Mouse (Mus musculus): Measurements from ENCODE around the gene H2-Ke6.

H2-Ke6 gene

DNA sequence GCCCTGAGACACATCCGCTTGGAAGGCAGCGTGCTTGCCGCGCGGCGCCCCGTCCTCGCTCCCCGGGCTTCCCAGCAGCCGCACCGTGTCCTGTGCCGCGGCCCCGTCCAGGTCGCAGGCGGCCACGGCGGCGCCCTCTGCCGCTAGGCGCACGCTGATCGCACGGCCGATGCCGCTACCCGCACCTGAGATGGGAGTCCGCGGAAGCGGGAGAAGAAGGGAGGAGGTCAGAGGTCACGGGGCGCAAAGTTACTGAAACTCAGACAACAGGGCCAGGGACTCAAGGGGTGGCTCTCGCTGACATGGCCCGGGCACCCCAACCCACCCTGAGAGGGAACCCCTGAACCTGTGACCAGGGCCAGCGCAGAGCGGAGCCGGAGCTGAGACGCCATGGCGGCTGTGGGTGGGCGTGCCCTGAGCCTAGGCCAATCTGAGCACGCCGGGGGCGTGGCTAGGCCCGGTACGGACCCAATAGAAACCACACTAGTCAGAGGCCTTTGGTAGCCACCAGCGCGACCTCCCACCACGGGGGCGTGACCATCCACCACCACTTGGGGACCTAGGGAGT is at the start of gene H2-Ke6:
H2-Ke6 (minus strand) TSS at position 405 of the 568 bp plus-strand sequence.
- peak; percentile 93 for DNase-seq (ENCODE audit: low spot score)

DNA sequence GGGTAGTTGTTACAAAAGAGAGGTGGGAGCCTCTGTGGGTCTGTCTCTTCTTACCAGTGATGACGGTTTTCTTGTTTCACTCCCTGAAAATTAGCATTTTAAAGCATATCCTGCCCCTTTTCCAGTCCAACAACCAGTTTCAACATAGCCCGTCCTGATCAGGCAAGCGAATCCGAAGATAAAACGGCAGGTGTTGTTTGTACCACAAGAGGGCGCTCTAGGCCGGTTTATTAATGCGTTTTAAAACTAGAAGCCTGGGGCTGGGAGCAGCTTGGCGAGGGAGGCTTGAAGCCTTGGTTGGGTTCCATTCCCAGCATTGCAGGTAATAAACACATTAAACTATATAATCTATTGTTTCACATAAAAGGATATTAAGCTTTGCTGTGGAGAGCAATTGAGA is 49.7 kb upstream of the H2-Ke6 start:
- peak; percentile 71 for DNase-seq (ENCODE audit: low spot score)

DNA sequence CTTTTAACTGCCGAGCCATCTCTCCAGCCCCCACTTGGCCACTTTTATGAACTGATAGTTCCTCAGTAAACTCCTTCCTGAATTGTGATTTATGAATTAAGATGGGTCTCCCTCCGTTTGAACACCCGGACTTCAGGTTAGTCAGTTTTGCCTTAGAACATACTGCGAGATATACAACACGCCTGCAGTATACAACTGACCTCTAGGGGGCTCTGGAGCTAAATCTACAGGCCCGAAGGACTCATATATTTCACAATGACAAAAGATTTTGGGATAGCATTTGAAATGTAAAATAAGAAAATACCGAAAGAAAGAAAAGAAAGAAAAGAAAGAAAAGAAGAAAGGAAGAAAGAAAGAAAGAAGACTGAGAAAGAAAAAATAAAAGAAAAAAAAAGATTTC is 47.4 kb upstream of the H2-Ke6 start:
- peak; percentile 79 for DNase-seq (ENCODE audit: low spot score)

DNA sequence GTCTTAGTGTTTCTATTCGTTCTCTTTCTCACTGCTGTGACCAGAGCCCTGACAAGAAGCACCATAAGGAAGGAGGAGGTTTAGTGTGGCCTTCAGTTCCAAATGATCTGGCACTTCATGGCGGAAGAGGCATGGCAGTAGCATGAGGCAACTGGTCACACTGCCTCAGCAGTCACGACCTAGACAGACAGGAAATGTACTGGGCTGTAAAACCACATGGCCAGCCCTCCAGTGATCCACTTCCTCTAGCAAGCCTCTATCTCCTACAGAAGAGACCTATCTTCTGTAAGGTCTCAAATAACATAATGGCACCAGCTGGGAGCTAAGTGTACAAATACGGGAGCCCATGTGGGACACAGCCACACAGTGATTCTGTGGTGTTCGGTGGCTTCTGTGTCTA is 44.2 kb upstream of the H2-Ke6 start:
- DNase-seq (ENCODE audit: low spot score), result no peak

DNA sequence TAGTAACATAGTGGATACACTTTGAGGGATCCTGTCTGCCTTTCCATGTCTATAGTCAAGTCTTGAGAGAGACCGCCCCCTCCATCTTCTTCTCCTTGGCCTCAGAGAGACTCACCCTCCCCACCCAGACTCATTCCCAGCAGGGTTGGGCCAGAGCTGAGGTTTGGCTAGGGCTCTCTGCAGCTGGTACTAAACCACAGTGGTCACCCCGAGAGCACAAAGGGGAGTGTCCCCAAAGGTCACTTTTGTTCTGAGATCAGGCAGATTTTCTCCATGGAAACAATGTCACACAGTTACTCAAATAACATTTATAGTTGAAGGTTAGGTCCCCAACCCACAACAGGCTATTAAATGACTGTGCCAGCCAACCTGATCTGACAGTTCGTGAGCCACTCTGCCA is 41.0 kb upstream of the H2-Ke6 start:
- DNase-seq (ENCODE audit: low spot score), result no peak

DNA sequence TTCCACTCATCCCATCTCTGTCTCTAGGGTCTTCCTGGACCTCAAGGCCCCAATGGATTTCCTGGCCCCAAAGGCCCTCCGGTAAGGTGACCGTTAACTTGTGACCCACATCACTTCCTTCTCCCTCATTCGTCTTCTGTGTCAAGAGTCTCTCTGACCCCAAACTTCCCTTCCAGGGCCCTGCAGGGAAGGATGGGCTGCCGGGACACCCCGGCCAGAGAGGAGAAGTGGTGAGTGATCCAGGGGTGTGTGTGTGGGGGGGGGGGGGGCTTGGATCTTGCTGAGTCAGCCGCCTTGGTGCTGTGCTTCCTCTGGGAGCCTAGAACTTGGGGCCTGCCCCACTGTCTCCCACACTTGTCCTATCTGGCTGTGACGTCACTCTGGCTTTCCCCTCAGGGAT is 29.4 kb upstream of the H2-Ke6 start:
- no peak for DNase-seq (ENCODE audit: low spot score)

DNA sequence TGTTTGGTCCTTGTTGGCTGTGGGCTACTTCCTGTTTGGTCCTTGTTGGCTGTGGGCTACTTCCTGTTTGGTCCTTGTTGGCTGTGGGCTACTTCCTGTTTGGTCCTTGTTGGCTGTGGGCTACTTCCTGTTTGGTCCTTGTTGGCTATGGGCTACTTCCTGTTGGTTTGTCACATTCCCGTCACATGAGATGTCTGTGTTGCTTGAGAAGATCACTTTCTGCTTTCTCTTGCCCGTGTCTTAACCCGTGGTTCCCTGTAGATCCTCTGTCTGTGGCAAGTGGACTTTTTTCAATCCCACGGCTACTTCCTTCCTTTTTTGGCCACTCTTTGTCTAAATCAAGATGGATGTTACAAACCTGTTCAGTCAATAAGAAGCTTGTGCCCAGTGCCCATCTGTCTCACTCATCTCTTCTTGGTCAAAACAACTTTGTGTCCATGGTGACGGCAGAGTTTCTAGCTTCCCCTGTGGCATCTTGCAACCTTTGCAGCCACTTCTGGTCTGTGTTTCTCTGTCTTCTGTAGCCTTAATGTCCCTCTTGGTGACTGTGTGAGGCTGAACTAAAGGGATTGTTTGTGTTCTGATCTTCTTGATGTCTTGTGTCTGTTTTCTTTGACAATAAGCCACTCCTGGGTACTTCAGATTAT is 19.7 kb upstream of the H2-Ke6 start:
- no peak for DNase-seq (ENCODE audit: low spot score)

DNA sequence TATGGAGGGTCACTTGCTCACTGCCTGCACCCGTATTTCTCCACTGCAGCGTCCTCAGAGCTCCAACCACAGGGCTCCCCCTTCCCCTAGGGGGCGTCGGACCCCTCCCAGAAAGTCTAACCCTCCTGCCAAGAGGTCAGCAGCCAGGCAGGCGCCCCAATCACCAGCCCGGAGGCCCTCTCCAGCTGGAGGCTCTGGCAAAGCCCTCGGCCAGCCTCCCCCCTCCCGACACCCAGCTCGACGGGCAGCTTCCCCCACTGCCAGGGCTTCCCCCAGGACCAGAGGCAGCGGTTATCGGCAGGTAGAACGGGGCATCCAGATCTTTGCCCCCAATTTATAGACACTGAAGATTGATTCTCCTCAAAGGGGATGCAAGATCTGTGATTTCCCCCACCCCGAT is 18.1 kb upstream of the H2-Ke6 start:
- no peak for DNase-seq (ENCODE audit: low spot score)

DNA sequence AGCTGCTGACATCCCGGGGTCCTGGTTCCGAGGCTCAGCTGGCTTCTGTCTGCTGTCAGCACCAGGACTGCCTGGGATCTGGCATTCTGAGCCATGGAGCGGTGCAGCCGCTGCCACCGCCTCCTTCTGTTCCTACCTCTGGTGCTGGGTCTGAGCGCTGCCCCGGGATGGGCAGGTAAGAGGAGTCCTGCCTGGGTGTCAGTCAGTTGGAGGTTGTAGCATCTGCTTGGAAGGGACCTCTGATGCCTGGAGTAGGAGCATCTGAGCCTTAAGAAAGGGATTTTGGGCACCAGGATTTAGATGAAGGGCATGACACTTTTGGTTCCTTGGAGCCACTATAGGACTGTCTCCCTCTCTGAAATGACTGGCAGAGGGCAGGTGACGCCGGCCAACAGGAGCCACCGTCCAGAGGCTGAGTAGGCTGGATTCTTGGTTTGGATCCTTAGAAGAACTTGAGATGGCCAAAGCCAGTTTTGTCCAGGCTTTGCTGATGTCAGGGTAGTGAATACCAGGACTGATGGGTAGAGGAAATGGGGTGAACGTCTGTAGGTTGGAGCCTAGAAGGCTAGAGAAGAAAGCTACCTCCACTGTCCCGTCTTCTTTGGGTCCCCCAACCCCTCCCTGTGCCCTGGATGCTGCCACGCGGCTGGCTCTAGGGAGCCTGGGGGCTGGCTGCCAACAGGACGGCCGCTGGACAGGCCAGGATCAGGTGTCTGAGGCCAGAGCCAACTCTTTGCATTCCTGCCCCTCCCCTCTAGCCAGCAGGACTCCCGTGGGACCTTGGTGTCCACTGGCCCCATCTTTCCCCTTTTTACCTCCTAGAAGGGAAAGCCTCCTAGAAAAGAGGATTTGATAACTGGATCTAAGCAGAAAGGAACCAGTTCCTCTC is 11.9 kb upstream of the H2-Ke6 start:
- no peak for DNase-seq (ENCODE audit: low spot score)

DNA sequence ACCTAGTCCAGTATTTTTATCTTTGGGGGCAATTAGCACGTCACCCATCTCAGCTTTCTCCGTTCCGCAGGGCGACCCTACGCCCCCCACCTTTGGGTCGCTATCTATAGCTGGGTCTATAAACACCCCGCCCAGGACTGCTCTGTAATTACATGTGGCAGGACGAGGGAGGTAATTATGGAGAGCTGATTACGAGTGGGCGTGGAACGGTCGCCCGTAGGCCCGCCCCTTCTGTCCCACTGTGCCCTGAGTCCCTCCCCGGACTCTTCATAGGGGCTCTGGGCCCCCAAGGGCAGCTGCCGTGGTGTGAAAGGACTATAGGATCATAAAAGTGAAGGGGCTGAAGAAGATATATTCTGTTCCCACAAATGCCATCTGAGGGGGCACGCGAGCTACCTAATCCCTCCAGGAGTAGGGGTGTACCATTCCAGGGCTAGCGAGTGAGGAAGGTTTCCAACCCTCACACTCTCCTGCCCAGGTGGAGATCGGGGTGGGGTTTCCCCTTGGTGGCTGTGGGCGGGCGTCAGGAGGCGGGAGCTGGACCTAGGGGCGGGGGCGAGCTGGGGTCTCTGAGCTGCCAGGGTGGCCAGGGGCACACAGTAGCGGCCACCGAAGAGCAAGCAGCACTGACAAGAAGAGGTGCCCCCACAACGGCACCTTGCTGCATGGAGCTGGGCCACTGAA is 11.2 kb upstream of the H2-Ke6 start, which contains the start of gene Col11a2:
Col11a2 (plus strand) TSS at position 560 of the 684 bp plus-strand sequence.
- no peak for DNase-seq (ENCODE audit: low spot score)

DNA sequence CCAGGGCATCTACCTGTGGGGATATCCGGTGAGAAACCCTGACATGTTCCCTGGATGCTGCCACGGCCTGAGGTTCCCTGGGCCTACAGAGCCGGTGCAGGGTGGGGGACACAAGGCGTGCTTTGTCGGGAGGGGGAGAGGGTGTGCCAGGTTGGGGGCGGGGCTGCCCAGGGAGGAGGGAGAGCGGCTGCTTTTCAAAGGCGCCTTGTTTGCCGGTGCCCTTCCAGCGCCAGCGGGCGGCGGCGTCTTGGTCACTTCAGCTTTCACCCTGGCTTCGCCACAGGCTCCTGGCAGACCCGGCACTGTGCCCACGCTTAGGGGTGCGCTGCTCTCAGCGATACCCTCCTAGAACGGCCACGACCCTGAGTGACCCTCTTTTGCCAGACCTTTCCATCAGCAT is 10.6 kb upstream of the H2-Ke6 start:
- DNase-seq (ENCODE audit: low spot score), result no peak

DNA sequence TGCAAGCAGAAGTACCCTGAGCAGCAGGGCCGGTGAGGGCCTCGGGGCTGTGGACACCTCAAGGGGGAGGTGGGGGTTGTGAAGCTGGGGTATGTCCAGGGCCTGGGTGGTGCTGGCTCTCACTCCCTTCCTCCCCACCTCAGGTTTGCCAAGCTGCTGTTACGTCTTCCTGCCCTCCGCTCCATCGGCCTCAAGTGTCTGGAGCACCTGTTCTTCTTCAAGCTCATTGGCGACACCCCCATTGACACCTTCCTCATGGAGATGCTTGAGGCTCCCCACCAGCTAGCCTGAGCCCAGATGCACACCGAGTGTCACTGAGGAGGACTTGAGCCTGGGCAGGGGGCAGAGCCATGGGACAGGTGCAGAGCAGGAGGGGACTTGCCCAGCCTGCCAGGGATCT is 9.4 kb upstream of the H2-Ke6 start:
- DNase-seq (ENCODE audit: low spot score), result no peak

DNA sequence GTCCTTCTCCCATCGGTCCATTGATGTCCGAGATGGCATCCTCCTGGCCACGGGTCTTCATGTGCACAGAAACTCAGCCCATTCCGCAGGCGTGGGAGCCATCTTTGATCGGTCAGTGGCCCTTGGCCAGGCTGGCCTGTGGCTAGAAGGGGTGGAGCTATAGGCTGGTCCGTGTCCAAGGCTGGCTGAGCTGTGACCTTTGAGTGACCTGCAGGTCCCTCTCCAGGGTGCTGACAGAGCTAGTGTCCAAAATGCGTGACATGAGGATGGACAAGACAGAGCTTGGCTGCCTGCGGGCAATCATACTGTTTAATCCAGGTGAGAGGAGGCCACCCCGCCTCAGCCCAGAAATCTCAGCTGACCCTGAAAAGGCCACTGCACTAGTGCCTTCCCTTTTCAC is 8.8 kb upstream of the H2-Ke6 start:
- DNase-seq (ENCODE audit: low spot score), result no peak

DNA sequence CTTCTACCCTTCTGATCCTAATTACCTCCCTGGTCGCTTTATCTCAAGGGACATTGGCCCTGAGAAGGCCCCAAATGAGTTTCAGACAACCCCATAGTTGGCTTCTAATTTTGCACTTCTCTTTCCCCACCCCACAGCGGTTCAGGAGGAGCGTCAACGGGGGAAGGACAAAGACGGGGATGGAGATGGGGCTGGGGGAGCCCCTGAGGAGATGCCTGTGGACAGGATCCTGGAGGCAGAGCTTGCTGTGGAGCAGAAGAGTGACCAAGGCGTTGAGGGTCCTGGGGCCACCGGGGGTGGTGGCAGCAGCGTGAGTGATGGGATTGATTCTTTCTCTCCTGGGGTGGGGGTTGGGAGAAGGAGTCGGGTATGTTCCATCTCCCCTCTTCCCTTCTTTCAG is 7.7 kb upstream of the H2-Ke6 start:
- DNase-seq (ENCODE audit: low spot score), result no peak

DNA sequence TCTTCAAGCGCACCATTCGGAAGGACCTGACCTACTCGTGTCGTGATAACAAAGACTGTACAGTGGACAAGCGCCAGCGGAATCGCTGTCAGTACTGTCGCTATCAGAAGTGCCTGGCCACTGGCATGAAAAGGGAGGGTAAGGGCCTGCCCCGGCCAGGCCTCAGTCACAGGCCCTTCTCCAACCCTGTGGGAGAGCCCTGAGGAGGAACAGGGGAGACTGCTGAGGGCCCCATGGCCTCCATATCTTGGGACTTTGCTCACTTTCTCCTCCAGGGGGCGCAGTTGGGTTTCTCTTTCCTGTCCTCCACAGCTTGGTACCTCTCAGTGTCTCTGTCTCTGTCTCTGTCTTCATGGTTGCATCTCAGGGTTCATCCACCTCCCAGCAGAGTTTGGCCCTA is 6.2 kb upstream of the H2-Ke6 start:
- peak; percentile 60 for DNase-seq (ENCODE audit: low spot score)

DNA sequence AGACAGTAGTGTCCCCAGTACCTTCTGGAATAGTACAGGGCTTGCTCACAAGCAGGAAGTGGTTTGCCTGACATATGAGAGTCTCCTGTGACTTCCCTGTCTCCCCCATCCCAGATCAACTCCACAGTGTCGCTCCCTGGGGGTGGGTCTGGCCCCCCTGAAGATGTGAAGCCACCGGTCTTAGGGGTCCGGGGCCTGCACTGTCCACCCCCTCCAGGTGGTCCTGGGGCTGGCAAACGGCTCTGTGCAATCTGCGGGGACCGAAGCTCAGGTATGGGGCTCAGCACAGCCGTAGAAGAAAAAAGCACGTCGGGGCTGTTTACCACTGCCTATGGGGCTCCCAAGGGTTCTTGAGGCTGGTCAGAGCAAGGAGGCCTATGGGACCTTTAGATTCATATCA is 5.6 kb upstream of the H2-Ke6 start:
- no peak for DNase-seq (ENCODE audit: low spot score)

DNA sequence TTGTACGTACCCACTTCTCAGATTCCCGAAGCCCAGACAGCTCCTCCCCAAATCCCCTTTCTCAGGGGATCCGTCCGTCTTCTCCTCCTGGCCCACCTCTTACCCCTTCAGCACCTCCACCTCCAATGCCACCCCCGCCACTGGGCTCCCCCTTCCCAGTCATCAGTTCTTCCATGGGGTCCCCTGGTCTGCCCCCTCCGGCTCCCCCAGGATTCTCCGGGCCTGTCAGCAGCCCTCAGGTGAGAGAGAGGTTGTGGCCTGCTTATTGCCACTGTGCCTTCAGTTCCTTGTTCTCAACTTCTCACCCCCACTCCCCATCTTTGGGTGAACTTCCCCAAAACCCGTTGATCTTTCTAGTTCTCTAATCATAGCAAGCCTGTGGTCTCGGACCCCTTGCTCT is 4.9 kb upstream of the H2-Ke6 start:
- no peak for DNase-seq (ENCODE audit: low spot score)

DNA sequence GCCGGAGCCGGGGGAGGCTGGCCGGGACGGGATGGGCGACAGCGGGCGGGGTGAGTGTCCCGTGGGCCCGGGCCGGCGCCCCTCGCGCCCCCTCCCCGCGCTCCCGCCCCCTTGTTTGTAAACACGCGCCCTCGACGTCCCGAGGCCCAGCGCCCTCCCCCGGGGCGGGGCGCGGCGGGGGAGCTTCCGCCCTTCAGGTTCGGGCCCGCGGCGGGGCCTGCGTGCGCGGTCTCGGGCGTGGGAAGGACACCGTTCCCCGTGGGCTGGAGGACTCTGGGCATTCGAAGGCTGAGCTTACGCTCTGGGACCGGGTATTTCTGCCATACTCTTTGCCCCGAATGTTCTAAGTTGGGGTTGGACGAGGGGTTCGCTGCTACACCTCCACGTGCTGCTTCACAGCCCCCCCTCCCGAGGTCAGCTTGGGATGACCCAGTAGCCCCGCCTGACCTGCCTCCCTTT is 4.3 kb upstream of the H2-Ke6 start:
- DNase-seq (ENCODE audit: low spot score), result peak; percentile 62

DNA sequence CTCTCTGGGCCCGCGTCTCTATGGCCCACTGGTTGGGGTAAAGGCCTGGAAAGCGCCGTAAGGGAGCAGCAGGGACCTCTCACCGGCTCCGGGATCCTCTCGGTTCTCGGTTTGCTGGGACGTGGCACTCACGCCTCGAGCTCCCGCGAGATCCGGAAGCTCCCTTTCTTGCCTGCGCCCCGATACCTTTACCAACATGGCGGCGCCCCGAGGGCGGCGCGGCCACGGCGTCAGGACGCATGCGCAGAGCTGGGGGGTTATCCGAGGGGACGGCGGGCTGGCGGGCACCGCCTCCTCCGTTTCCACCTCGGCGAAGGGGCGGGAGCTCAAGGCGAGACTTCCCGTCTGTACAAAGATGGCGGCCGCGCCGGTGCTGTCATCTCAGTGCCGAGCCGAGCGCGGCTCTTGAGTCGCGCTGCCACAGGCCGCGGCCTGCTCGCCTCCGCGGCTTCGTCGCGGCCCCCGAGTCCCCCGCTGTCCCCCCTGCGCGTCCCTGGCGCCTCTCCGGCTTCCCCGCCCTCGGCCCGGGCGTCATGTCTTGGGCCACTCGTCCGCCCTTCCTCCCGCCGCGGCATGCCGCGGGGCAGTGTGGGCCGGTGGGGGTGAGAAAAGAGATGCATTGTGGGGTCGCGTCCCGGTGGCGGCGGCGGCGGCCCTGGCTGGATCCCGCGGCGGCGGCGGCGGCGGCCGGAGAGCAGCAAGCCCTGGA is 3.8 kb upstream of the H2-Ke6 start, which contains the start of the genes Slc39a7 and Rxrb:
Slc39a7 (minus strand) TSS at position 218 of the 709 bp plus-strand sequence.
Rxrb (plus strand) TSS at position 348 of the 709 bp plus-strand sequence.
- DNase-seq (ENCODE audit: low spot score), result peak; percentile 98

DNA sequence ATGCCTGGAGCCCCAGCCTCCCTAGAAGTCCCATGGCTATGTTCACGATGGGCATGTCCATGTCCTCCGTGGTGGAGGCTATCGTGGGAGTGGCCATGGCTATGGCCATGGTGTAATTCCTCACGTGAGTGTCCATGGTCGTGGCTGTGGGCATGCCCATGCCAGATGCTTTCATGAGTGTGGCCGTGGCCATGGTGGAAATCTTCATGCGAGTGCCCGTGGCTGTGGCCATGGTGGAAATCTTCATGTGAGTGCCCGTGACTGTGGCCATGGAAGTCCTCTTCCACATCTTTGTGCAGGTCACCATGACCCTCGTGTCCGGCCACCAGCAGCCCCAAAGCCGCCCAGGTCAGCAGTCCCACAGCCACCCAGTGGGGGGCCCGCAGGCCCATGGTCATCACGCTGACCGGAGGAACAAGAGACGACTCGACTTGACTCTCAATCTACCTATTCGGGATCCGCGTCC is 3.0 kb upstream of the H2-Ke6 start:
- no peak for DNase-seq (ENCODE audit: low spot score)

DNA sequence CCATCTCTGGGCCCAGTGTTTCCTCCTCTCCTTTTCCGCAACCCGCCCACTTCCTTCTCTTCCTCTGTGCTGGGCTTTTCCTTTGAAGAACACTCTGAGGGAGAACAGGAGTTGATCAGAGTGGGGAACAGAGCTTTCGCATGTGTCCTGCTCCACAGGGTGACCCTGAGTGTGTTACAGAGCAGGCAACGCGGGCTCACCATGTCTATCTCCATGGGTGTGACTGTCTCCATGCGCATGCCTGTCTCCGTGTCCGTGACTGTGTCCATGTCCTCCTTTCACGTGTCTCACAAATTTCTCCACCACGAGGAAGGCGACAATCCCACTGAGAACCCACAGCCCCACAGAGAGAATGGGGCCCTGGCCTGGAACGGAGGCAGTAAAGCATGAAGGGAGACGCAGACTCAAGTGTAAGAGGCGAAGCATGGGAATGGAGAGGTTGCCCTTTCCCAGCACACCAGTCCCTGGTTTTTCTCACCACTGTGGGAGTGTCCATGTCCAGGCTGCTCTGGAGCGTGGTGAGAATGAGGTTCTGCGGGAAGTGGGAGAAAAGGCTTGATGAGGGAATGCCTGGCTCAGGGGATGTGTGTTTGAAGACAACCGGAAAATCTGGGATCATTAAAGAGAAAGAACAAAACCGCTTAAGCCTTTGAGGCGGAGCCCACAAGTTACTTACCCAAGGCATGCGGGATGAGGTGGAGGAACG is 2.2 kb upstream of the H2-Ke6 start:
- DNase-seq (ENCODE audit: low spot score), result no peak
